20 mouse cellular contexts compared by ENCODE assay signal in the genomic region with DNA sequence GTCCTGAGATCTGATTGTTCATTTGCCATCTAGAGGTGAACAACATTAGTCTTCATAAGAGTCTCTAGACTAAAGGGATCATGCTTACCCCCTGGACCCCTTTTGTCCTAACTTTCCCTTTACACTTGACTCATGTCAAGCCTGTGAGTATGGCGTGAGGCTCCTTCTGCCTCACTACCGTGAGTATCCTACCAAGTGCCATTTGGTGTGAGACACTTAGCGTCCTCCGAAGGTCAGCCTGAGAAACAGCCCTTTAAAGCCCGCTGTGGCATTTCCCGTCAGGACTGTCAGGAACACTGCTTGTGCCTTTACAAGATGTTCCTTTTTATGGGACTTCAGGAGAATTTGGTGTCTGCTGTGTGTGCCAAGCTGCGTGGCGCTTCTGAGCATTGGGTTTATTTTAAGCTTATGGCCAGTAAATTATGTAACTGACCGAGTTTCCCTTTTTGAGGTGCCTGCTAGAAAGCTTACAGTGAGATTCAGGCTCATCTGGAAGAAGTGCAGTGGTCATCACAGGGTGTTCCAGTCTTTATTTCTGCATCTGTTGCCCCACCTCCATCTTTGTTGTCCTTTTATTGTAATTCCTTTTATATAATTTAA.
A peak's percentile ranks its signal among the peaks of the same experiment; 100 is the strongest.
DNase-seq lines count a peak whose midpoint lies in the region; ATAC-seq lines count a peak whose summit lies in the region.
"Had no signal": no experiment of that assay in that cellular context is flagged by ENCODE, and none has a peak within 500 bp of the region (broad histone marks: within the 10 kb centered on the region; RNA-seq: fewer than 3 reads in every experiment).

No protein-coding gene starts in this region.

- H3K4me3 ChIP-seq in kidney, embryonic 16.5 days (ENCODE audit: low read length), result no peak overlapping the region
- H3K4me3 ChIP-seq: embryonic facial prominence, embryonic 15.5 days; forebrain, embryonic 10.5 days; limb, embryonic 10.5 days; liver, embryonic 12.5 days; lung, embryonic 15.5 days; myocyte had no signal

- H3K4me2 ChIP-seq in kidney, embryonic 16.5 days (replicated peaks; ENCODE audit: low read depth, low read length), result no peak overlapping the region
- H3K4me2 ChIP-seq: embryonic facial prominence, embryonic 15.5 days; liver, embryonic 12.5 days; lung, embryonic 15.5 days had no signal

- H3K36me3 ChIP-seq in kidney, embryonic 16.5 days (ENCODE audit: insufficient read depth, low read length), result no peaks in the 10 kb centered on the region
- H3K36me3 ChIP-seq: embryonic facial prominence, embryonic 15.5 days; limb, embryonic 10.5 days; liver, embryonic 12.5 days; lung, embryonic 15.5 days had no signal

- DNase-seq in frontal cortex, postnatal 10 days (ENCODE audit: low spot score in 2 of 2), result no peak
- DNase-seq in right cerebral cortex, adult 18-20 months, result peak; percentile 76
- no peak for DNase-seq in right cerebral cortex, postnatal 4 days
- peak; percentile 54 to 92 for DNase-seq in left cerebral cortex, postnatal 25 days (ENCODE audit: low spot score in 2 of 2)
- DNase-seq in telencephalon, adult 2 months (ENCODE audit: low read depth, low spot score), result peak; percentile 80
- no peak for DNase-seq in Muller cell, postnatal 12 days (ENCODE audit: inconsistent ontology term)
- DNase-seq: adrenal gland, postnatal 25 days; heart, postnatal 4 days; kidney, adult 8-10 months; midbrain, embryonic 14.5 days; thymus, postnatal 4 days had no signal

- no peak overlapping the region for H3K9ac ChIP-seq in kidney, embryonic 16.5 days (replicated peaks; ENCODE audit: low read length)
- H3K9ac ChIP-seq: embryonic facial prominence, embryonic 15.5 days; liver, embryonic 12.5 days; lung, embryonic 15.5 days had no signal

- no peaks in the 10 kb centered on the region for H3K9me3 ChIP-seq in kidney, embryonic 16.5 days (ENCODE audit: low read length)
- H3K9me3 ChIP-seq: embryonic facial prominence, embryonic 15.5 days; forebrain, embryonic 10.5 days; limb, embryonic 10.5 days; liver, embryonic 12.5 days; lung, embryonic 15.5 days had no signal

- intact Hi-C loops in left cerebral cortex, postnatal 25 days (cut with DNase I), result no loop called here

- peak; percentile 90 for ATAC-seq in frontal cortex, adult (ENCODE audit: low TSS enrichment)
- no peak for ATAC-seq in kidney, embryonic 16.5 days (ENCODE audit: low FRiP score, low TSS enrichment)
- ATAC-seq: hindbrain, postnatal 0 days; liver, embryonic 12.5 days had no signal

- H3K27me3 ChIP-seq in kidney, embryonic 16.5 days (ENCODE audit: insufficient read depth, low read length), result no peaks in the 10 kb centered on the region
- H3K27me3 ChIP-seq: embryonic facial prominence, embryonic 15.5 days; liver, embryonic 12.5 days; lung, embryonic 15.5 days had no signal

- WGBS in kidney, embryonic 16.5 days, result 84% methylated on average over 9 of the region's 9 CpGs

- no peak overlapping the region for H3K27ac ChIP-seq in kidney, embryonic 16.5 days (ENCODE audit: low read length)
- H3K27ac ChIP-seq: embryonic facial prominence, embryonic 15.5 days; forebrain, embryonic 10.5 days; hindbrain, postnatal 0 days; limb, embryonic 10.5 days; liver, embryonic 12.5 days; lung, embryonic 15.5 days had no signal

- H3K4me1 ChIP-seq in kidney, embryonic 16.5 days (ENCODE audit: insufficient read depth, low read length), result no peaks in the 10 kb centered on the region
- H3K4me1 ChIP-seq: embryonic facial prominence, embryonic 15.5 days; limb, embryonic 10.5 days; liver, embryonic 12.5 days; lung, embryonic 15.5 days had no signal

Comparison
In these comparisons a context has a peak if more than half of its experiments do, and no peak if none do; other contexts are left out.
1. DNase-seq: peak in right cerebral cortex, adult 18-20 months (single experiment), left cerebral cortex, postnatal 25 days (2 of 2) and telencephalon, adult 2 months (single experiment); none in frontal cortex, postnatal 10 days (0 of 2), right cerebral cortex, postnatal 4 days (single experiment) and Muller cell, postnatal 12 days (single experiment).